Mouse (Mus musculus): ENCODE results near the gene Mfsd8. TPM values are rescaled to one million over a fixed set of nuclear protein-coding genes. Genes with fewer than 3 reads are reported as not detected.
"Not testable (repeated sequence)": the region's sequence is repeated elsewhere in the genome, so short reads cannot be mapped to it uniquely, and the experiment has no call there.

Gene Mfsd8
- total RNA-seq (2021) = 10 to 100 TPM; 20.5 to 24.3 TPM

- intact Hi-C loops (cut with DNase I) = not testable (repeated sequence)
- peak; percentile 97 for DNase-seq
These were observed at the start of gene Mfsd8 for GRCm38 (mm10) chr3:40846473-40846956. Gene Mfsd8 (minus strand): TSS chr3:40846886.

GRCm38 (mm10) chr3:40894336-40894735 is 47.6 kb upstream of the Mfsd8 start:
- peak; percentile 24 for DNase-seq
- intact Hi-C loops (cut with DNase I) = not testable (repeated sequence)

- peak; percentile 99 for DNase-seq
- intact Hi-C loops (cut with DNase I) = not testable (repeated sequence)
These were observed 47.2 kb upstream of the Mfsd8 start for GRCm38 (mm10) chr3:40893816-40894258.

- DNase-seq; intact Hi-C loops (cut with DNase I): not testable (repeated sequence)
These were observed 6.5 kb upstream of the Mfsd8 start for GRCm38 (mm10) chr3:40853123-40853738.

GRCm38 (mm10) chr3:40847936-40848335 is 1.2 kb upstream of the Mfsd8 start:
- DNase-seq; intact Hi-C loops (cut with DNase I): not testable (repeated sequence)

- DNase-seq = peak; percentile 55
- intact Hi-C loops (cut with DNase I) = not testable (repeated sequence)
These were observed 332 bp upstream of the Mfsd8 start for GRCm38 (mm10) chr3:40847018-40847417.

- intact Hi-C loops (cut with DNase I) = not testable (repeated sequence)
These were observed 101 bp upstream of the Mfsd8 start, which contains the start of gene Abhd18 for GRCm38 (mm10) chr3:40846957-40847017. Gene Abhd18 (plus strand): TSS chr3:40846970.

GRCm38 (mm10) chr3:40845521-40845920 is 1.2 kb downstream of the Mfsd8 start:
- DNase-seq; intact Hi-C loops (cut with DNase I): not testable (repeated sequence)

More at GRCm38 (mm10) chr3:40846957-40847017, 101 bp upstream of the Mfsd8 start, which contains the start of gene Abhd18:
- not testable (repeated sequence) for DNase-seq

- DNase-seq = no peak
- intact Hi-C loops (cut with DNase I) = no loop called here
These were observed 33.4 kb downstream of the Mfsd8 start for GRCm38 (mm10) chr3:40813275-40813674.

GRCm38 (mm10) chr3:40809894-40810293 is 36.8 kb downstream of the Mfsd8 start:
- intact Hi-C loops (cut with DNase I) = no loop called here
- DNase-seq = no peak

- intact Hi-C loops (cut with DNase I) = no loop called here
These were observed 38.0 kb downstream of the Mfsd8 start for GRCm38 (mm10) chr3:40808686-40809085.

GRCm38 (mm10) chr3:40806871-40807270 is 39.8 kb downstream of the Mfsd8 start:
- intact Hi-C loops (cut with DNase I) = no loop called here
- no peak for DNase-seq

More at GRCm38 (mm10) chr3:40808686-40809085, 38.0 kb downstream of the Mfsd8 start:
- DNase-seq = no peak

- peak; percentile 54 for DNase-seq
- intact Hi-C loops (cut with DNase I) = no loop called here
These were observed 46.3 kb downstream of the Mfsd8 start for GRCm38 (mm10) chr3:40800373-40800823.

GRCm38 (mm10) chr3:40799530-40800372 is 46.9 kb downstream of the Mfsd8 start, which contains the start of gene Plk4:
Gene Plk4 (plus strand): TSS chr3:40800019.
- peak; percentile 98 for DNase-seq
- intact Hi-C loops (cut with DNase I) = no loop called here

- peak; percentile 52 for DNase-seq
- intact Hi-C loops (cut with DNase I) = no loop called here
These were observed 48.2 kb downstream of the Mfsd8 start for GRCm38 (mm10) chr3:40798500-40798899.

GRCm38 (mm10) chr3:40798054-40798453 is 48.6 kb downstream of the Mfsd8 start:
- no peak for DNase-seq
- intact Hi-C loops (cut with DNase I) = no loop called here

GRCm38 (mm10) chr3:40793783-40794182 is 52.9 kb downstream of the Mfsd8 start:
- DNase-seq = no peak
- intact Hi-C loops (cut with DNase I) = no loop called here

Other genes with a start within 250 kb of the Mfsd8 start
- under 1 TPM; 0.22 to 0.24 TPM for gene Slc25a31, start 138.0 kb downstream of the Mfsd8 start, total RNA-seq (2021)
- 10 to 100 TPM; 55.6 to 55.8 TPM for gene Hspa4l, start 102.4 kb downstream of the Mfsd8 start, total RNA-seq (2021)
- gene Plk4, start 46.9 kb downstream of the Mfsd8 start, total RNA-seq (2021) = 10 to 100 TPM; 10.8 to 11.8 TPM
- 10 to 100 TPM; 12.2 to 14.4 TPM for gene Abhd18, start 84 bp upstream of the Mfsd8 start, total RNA-seq (2021)
- under 1 TPM; 0.24 to 0.52 TPM for gene 1700034I23Rik, start 55.7 kb upstream of the Mfsd8 start, total RNA-seq (2021)
- gene Larp1b, start 102.9 kb upstream of the Mfsd8 start, total RNA-seq (2021) = 10 to 100 TPM; 20.1 to 22.0 TPM
- gene Pgrmc2, start 236.2 kb upstream of the Mfsd8 start, total RNA-seq (2021) = 10 to 100 TPM; 47.4 to 47.9 TPM